Mouse (Mus musculus): ENCODE measurements around the gene Slc46a1. TPM values are rescaled to one million over a fixed set of nuclear protein-coding genes. Genes with fewer than 3 reads are reported as not detected.

The Slc46a1 gene
- polyA plus RNA-seq, 1 experiment: 11.2 TPM

Other genes starting within 250 kb of the Slc46a1 start
- 95.9 and 132 TPM in 2 replicates for gene Sdf2, start 220.0 kb upstream of the Slc46a1 start, polyA plus RNA-seq (2012; rRNA removed)
- gene Supt6, start 219.7 kb upstream of the Slc46a1 start, polyA plus RNA-seq (2012; rRNA removed): 36.2 and 38.8 TPM in 2 replicates
- 98.5 and 104 TPM in 2 replicates for gene 2610507B11Rik, start 203.9 kb upstream of the Slc46a1 start, polyA plus RNA-seq (2012; rRNA removed)
- gene BC030499, start 174.9 kb upstream of the Slc46a1 start, polyA plus RNA-seq (2012; rRNA removed): 0.32 and 0.38 TPM in 2 replicates
- gene Spag5, start 164.2 kb upstream of the Slc46a1 start, polyA plus RNA-seq (2012; rRNA removed): 46.1 and 52.7 TPM in 2 replicates
- gene Aldoc, start 142.7 kb upstream of the Slc46a1 start, polyA plus RNA-seq (2012; rRNA removed): 2.4 and 3.0 TPM in 2 replicates
- gene Pigs, start 137.3 kb upstream of the Slc46a1 start, polyA plus RNA-seq (2012; rRNA removed): 88.3 and 95.0 TPM in 2 replicates
- gene Unc119, start 122.2 kb upstream of the Slc46a1 start, polyA plus RNA-seq (2012; rRNA removed): 31.1 and 42.0 TPM in 2 replicates
- 27.0 and 31.3 TPM in 2 replicates for gene Foxn1, start 79.1 kb upstream of the Slc46a1 start, polyA plus RNA-seq (2012; rRNA removed)
- 0.61 and 0.68 TPM in 2 replicates for gene Slc13a2, start 43.5 kb upstream of the Slc46a1 start, polyA plus RNA-seq (2012; rRNA removed)
- 0.62 and 0.97 TPM in 2 replicates for gene Sarm1, start 32.1 kb downstream of the Slc46a1 start, polyA plus RNA-seq (2012; rRNA removed)
- 5.5 and 8.9 TPM in 2 replicates for gene Vtn, start 33.4 kb downstream of the Slc46a1 start, polyA plus RNA-seq (2012; rRNA removed)
- 0.09 and 0.13 TPM in 2 replicates for gene Sebox, start 37.8 kb downstream of the Slc46a1 start, polyA plus RNA-seq (2012; rRNA removed)
- 13.5 and 17.3 TPM in 2 replicates for gene Tmem199, start 46.5 kb downstream of the Slc46a1 start, polyA plus RNA-seq (2012; rRNA removed)
- 41.3 and 43.6 TPM in 2 replicates for gene Poldip2, start 46.5 kb downstream of the Slc46a1 start, polyA plus RNA-seq (2012; rRNA removed)
- 13.4 and 14.3 TPM in 2 replicates for gene Tnfaip1, start 70.6 kb downstream of the Slc46a1 start, polyA plus RNA-seq (2012; rRNA removed)
- 58.4 and 60.7 TPM in 2 replicates for gene Ift20, start 70.7 kb downstream of the Slc46a1 start, polyA plus RNA-seq (2012; rRNA removed)
- gene Tmem97, start 85.1 kb downstream of the Slc46a1 start, polyA plus RNA-seq (2012; rRNA removed): 20.6 and 21.6 TPM in 2 replicates
- 46.7 and 52.6 TPM in 2 replicates for gene Nlk, start 231.7 kb downstream of the Slc46a1 start, polyA plus RNA-seq (2012; rRNA removed)